Mouse (Mus musculus) fat pad, adult 2 months (tissue): ENCODE results near the gene Mia2.

Source experiments
- DNase-seq: peaks from one replicate; pipeline ENCODE4 v3.0.0-alpha.2; 2011; ENCODE audit warnings: low read depth, low spot score; ENCODE audit errors: extremely low read depth

Gene Mia2

DNA sequence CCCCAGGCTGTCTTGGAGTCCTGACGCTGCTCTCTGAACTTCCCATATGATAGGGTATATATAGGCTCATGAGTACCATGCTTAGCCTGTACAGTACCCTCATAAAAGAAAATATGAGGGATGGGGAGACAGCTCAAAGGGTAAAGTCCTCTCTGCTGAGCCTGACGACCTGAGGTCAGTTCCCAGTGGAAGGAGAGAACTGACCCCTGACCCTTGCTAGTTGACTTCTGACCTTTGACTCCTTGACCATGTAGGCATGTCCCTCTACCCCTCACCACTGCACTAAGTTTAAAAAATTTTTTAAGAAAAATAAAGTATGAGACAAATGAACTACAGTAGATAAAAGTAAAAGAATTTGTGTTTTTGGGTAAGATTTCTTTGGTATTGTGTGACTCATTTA lies 65.5 kb downstream of the Mia2 start:
- no peak for DNase-seq

DNA sequence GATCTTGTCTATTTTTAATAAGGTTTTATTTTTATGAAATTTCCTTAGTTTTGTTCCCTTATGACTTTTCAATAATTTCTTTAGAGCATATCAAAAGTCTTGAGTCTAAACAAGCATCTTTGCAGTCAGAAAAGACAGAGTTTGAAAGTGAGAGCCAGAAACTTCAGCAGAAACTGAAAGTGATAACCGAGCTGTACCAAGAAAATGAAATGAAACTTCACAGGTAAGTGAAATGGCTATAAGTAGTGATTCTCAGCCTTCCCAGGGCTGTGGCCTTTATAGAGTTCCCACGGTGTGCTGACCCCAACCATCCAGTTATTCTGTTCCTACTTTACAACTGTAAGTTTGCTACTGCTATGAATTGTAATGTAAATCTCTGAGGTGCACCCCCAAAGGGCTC lies 67.2 kb downstream of the Mia2 start:
- DNase-seq = no peak

DNA sequence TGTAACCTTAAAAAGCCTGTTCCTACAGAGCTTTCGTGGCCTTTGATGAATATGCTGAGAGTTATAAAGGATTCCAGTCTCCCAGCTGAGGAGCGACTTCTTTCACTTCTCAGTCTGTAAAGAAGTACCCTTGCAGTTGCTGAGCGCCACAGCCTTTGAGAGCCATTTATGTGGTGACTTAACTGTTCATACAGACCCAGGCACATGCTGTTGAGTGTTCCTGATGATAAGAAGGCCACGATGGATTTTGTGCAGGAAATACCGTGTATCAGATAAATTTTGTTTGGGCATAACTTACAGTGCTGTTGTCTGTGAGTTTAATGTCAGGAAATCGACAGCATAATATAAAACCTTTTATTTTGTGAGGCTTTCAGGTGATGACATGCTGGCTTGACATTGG lies 68.9 kb downstream of the Mia2 start:
- no peak for DNase-seq

DNA sequence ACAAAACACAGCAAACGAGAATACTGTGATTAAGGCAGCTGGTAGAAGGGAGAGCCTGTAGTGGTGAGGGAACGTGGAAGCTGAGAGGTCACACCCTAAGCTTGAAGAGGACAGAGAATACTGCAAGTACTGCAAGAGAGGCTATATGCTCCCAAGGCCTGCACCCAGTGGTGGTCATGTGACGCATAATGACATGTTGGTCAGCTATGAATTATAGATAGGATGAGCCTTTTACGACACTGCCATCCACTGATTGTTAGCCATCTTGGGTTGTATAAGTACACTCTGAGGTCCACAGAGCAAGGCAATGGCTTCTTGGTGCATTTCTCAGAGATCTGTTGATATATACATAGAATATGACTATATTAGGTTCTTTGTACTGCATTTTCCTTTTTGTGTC lies 71.0 kb downstream of the Mia2 start:
- no peak for DNase-seq

DNA sequence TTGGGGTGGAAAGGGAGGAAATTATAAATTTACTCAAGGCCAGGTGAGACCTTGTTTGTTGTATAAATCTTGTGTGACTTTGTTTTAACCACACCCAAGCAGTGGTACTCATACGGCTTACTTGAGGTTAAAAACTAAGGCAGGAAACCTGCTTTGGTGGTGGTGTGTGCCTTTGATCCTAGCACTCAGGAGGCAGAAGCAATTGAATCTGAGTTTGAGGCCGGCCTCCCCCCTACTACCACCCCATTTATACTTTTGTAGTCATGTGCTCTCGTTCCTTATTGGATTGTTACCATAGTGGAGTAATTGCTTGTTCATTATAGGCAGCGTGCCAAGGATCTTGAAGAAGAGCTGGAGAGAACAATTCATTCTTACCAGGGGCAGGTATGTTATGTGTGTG lies 74.3 kb downstream of the Mia2 start:
- no peak for DNase-seq

DNA sequence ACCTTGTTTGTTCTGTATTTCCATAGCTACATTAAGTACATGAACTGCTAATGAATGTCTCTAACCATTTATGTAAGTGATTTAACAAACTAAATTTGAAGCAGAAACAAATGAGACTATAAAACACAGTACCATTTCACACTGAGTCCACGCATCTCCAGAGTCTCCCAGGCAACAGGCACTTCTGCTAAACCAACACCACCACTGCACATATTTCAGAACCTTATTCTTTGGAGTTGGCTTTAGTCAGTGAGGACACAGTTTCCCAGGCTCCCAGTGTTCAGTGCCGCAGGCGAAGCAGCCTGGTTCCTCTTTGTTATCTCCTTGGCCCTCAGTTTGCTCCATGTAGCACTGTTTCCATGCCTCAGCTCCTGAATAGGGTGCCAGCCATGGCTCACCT lies 82.2 kb downstream of the Mia2 start:
- no peak for DNase-seq

DNA sequence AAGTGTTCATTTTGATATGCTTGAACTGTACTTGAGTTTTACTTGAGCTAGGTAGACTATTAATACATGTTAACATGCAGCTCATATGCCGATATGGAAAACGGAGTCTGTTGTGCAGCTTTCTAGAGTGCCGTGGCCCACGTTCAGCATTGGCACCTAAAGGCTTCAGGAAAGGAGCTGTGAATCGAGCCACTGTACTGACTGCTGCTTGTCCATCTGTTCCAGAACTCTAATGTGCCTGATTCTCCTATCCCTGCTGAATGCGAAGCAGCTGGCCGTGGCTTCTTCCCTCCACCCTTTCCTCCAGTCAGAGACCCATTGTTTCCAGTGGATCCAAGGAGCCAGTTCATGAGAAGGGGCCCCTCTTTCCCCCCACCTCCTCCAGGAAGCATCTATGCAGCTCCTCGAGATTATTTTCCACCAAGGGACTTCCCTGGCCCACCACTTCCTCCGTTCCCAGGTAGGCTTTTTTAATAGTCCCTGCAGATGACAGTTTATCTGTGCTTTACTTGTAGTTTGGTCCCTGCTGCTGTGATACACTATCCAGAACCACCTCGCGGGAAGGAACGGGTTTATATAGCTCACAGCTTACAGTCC lies 92.6 kb downstream of the Mia2 start:
- no peak for DNase-seq

DNA sequence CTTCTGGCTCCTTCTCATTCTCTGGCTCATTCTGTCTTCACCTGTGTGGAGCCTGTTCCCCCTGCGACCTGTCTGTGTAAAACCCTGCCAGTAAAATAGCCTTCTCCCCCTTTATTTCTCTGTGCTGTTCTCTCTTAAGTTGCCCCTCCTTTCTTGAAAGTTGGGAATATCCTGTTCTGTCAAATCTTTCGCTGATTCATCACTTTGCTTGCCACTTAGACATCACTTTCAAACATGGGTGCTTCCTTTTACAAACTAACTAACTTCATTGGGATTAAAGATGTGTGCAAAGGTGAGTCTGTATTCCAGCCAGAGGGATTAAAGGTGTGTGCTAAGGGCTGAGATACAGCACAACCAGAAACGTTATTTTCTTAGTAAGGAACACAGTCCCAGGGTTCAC lies 98.0 kb downstream of the Mia2 start:
- no peak for DNase-seq

DNA sequence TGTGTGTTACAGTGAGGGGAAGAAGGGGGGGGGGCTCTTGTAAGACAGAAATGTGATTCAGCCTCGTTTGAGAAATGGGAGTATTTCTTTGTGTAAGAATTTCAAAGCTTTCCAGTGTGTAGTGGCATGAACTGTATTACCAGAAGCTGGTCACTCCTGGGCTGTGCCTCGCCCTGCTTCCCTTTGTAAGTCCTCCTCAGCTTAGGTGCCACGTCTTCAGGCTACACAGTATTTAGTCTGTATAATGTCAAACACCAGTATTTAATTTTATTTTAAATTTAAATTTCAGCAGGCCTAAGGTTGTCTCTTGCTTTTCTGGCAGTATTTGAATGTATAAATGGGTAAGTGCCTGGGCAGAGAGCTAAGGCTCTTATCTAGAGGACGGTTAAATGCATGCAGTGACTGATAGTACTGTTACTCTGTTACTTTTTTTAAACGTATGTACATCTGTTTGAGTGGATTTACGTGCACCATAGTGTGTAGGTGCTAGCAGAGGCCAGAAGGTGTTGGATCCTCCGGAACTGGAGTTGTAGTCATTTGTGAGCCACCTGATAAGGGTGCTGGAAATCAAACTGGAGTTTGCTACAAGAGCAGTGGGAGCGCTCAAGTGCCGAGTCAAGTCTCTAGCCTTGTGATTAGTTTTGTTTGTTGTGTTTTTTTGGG lies 98.9 kb downstream of the Mia2 start:
- DNase-seq = no peak

DNA sequence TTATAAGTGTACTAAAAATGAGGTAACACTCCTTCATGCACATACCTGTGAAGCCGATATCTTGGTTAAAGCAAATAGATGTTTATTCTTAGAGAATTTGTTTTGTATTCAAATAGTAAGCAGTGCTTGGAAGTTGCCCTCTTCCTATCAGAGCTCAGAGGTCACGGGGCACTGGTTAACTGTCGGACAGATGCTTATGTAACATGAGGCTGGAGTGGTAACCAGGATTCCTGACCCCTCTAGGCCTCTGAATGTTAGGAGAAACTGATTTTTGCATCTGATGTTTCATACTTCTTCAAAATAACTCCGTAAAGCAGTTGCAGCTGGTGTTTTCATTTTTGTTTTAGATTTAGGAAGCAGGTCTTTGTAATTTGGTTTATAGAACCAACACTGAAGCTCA lies 99.5 kb downstream of the Mia2 start:
- no peak for DNase-seq

DNA sequence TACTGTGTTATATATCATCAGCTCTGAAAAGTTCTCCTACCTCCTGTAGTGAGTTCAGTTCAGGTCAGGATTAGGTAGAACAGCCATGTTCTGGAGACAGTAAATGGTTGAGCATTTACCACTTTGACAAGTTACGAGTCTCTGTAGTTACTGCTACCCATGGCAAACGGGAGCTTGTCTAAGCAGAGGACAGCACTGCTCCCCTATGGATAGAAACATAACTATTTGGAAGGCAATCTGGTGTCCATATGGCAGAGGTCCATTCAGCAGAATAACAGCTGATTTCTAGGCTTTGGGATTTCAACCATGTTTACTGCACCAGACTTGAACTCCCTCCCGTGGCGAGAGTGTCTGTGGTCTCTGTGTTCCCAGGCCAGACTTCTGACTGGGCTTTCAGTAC lies 100.3 kb downstream of the Mia2 start:
- DNase-seq = no peak

DNA sequence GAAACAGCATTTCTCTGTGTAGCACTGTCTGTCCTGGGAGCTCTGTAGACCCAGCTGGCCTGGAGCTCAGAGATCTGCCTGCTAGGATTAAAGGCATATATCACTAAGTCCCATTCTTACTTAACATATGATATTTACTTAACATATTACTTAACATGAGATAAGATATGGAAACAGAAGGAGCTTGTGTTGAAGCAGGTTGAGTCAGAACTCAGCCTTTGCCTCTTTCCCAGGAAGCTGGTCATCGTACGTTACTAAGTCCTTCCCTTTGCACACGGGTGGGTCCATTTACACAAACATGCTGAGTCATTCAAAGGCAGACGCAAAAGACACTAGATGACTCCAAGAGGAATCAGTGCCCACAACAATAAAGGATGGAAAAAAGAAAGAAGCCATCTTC lies 103.2 kb downstream of the Mia2 start:
- no peak for DNase-seq

DNA sequence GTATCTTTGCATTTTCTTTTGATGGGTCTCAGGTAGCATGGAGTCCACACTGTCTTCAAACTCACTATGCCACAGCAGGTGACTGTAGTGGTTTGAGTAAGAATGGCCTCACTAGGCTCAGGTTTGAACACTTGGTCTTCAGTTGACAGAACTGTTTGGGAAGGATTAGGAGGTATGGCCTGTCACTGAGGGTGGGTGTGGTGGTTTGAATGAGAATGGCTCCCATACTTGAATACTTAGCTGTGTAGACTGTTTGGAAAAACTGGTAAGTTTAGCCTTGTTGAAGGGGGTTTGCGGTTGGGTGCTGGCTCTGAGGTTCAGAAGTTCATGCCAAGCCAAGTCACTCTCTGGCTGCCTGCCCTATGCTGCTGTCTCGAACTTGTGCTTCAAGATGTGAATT lies 103.8 kb downstream of the Mia2 start:
- no peak for DNase-seq

DNA sequence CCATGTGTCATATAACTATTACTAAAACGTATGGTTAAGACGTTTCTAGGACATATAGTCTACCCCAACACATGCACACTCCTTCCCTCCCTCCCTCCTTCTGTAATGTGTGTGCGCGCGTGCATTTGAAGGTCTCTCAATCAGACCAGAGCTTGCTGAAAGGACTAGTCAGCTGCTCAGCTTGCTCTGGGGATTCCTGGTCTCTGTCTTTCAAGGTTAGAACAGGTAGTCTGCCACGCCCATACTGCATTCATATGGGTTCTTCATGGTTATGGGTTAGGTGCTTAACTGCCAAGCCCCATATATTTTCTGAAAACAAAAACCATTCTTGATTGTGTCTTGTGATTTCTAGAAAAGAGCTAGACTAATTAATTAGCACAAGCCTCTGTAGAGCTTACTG lies 110.0 kb downstream of the Mia2 start:
- no peak for DNase-seq

DNA sequence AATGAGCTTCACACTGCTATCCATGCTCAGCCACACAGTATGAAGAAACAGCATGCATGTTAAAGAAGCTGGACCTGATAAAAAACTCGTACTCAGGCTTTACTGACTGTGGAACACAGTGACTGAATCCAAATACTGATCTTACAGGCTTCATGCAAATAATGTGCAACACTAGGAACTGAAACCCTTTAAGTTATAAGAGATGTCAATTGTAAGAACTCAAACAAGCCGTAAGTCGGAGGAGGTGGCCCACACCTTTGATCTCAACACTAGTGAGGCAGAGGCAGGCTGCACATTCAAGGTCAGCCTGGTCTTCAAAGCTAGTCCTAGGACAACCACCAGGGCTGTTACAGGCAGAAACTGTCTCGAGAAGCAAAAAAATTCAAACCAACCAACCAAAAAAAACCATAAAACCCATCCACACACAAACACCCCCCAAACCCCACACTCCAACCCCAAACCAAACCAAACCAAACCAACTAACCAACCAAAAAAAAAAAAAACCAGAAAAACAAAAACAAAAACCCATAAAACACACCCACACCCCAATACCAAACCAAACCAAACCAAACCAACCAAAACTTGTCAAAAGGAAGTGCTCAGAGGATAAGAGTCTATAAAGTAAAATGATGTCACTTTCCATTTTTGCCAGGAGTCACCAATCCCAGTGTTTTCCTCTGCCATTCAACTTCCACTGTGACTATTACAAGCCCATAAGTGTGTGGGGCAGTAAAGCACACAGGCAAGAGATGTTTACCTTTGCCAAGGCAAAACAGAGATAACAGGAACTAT lies 110.8 kb downstream of the Mia2 start:
- no peak for DNase-seq

DNA sequence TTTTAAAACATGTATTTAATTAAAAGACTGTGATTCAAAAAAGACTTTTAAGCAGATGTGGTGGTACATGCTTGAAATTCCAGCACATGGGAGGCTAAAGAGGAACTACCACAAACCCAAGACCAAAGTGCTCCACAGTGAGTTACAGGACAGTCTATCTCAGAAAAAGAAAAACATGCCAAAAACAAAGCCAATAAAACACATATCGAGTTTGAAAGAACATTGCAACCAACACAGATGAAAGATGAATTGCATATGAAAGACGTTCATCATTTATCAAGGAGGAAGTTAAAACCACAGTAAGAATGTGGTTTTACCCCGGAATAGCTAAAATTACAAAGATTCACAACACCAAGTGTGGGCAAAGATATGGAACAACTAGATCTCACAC lies 111.4 kb downstream of the Mia2 start:
- no peak for DNase-seq

DNA sequence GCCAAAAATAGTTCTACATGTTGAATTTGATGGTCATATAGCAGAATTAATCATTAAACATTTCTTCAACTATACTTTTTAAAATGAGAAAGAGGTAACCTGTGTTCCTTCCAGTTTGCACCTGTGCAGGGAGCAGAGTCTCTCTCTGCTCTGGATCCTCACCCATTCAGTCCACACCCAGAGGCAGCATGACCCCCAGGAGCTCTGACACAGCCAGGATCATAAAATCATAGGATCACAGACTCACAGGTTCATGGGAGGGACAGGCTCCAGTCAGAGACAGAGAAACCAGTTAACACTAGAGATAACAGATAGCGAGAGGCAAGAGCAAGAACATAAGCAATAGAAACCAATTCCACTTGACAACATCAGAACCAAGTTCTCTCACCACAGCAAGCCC lies 112.2 kb downstream of the Mia2 start:
- no peak for DNase-seq

DNA sequence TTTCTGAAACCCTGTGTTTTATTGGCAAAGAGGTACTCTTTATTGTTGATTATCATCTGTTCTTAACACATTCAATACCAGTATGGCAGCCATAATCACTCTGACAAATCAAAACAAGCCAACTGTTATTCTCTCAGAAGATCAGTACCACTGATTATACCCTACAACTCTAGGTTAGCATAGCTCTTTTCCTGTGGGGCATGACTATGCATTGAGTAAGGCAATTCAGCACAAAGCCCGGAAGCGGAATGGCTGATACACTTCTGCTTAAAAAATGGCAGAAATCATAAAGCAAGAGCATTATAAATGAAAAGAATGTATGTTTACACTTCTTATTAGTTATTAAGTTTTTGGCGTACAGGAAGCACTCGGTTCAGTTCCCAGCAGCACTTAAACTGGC lies 120.6 kb downstream of the Mia2 start:
- DNase-seq = no peak

DNA sequence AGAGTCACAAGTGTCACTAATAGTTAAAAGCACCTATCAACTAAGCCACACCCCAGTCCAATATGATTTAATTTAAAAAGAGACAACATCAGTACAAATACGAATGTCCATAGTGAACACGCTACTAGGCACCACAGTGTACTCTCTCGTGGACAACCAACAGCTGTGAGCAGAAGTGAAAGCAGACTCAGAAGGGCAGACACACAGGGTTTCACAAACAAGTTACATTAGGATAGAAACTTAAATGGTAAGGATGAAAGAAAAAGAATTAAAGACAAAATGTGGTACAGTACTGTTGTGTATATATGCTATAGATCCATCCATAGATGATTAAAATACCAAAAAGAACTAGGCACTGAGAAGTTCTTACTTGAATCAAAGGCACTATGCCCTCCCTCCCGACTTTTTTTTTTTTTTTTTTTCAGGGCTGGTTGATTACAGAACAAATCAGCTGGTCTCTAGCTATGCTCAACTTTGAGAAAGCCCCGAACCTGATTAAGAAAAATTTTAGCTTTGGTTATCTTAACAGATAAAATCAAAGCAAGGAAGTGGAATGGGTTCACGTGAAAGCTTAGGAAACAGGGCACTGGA lies 121.2 kb downstream of the Mia2 start:
- DNase-seq = no peak

DNA sequence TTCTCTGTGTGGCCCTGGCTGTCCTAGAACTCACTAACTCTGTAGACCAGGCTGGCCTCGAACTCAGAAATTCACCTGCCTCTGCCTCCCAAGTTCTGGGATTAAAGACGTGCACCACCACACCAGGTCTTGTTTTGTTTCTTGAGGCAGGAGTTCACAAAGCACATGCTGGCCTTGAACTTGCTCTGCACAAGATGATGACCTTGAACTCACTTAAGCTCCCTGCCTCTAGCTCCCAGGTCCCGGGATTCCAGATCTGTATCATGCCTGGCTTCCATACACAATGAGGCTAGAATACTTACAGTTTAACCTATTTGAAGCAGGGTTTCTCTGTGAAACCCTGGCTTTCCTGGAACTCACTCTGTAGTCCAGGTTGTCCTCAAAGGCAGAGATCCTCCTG lies 121.7 kb downstream of the Mia2 start:
- no peak for DNase-seq

DNA sequence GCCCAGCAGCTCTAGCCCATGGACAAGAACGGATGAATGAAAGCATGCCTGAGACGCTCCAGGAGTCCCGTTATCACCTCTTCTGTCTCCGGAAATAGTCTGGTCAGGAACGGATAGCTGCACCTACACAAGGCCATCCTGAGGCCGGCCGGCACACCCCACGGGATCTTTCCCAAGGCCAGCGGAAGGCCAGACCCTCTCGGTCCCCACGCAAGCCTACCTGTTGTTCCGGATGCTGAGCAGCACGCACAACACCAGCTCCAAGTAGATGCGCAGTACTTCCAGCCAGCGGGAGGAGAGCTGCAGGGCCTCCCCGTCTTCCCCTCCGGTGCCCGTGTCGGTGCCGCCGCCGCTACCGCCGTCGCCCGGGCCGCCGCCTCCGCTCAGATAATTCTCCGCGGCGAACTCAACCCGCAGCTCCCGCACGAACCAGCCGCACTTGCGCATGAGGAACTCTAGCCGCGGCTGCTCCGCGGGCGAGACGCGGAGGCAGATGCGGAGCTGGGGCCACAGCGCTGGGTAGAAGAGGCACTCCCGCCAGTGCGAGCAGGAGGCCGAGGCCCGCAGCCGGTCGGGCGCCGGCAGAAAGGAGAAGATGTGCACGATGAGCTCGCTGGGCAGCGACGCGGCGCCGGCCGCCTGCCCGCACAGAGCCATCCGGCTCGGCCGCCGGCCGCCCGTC lies 123.2 kb downstream of the Mia2 start:
- no peak for DNase-seq
